Mouse (Mus musculus) C2C12 (cell line): Measurements from ENCODE around the gene Med23.

Source experiments
- CTCF ChIP-seq: IDR thresholded peaks from one replicate; pipeline ENCODE4 v1.5.1; 2011; ENCODE audit not compliant: control insufficient read depth, insufficient read depth, insufficient read length
- MAX ChIP-seq: IDR thresholded peaks from one replicate; pipeline ENCODE4 v1.6.1; 2011; ENCODE audit warnings: mild to moderate bottlenecking, control low read depth
- MYOG ChIP-seq: IDR thresholded peaks from one replicate; pipeline ENCODE4 v1.6.1; 2011; ENCODE audit not compliant: control insufficient read depth, insufficient read length; ENCODE audit errors: extremely low read depth
- USF1 ChIP-seq: IDR thresholded peaks from one replicate; pipeline ENCODE4 v1.6.1; 2011; ENCODE audit warnings: low read depth, mild to moderate bottlenecking, control low read depth, moderate library complexity

GRCm38 (mm10) chr10:24826130-24826529, 43.7 kb upstream of the Med23 start:
- no peak for TF ChIP-seq CTCF
- no peak for TF ChIP-seq USF1
- TF ChIP-seq MYOG, result no peak
- no peak for TF ChIP-seq MAX
